Comparison of ENCODE assay signal across 21 mouse cellular contexts in the genomic region with DNA sequence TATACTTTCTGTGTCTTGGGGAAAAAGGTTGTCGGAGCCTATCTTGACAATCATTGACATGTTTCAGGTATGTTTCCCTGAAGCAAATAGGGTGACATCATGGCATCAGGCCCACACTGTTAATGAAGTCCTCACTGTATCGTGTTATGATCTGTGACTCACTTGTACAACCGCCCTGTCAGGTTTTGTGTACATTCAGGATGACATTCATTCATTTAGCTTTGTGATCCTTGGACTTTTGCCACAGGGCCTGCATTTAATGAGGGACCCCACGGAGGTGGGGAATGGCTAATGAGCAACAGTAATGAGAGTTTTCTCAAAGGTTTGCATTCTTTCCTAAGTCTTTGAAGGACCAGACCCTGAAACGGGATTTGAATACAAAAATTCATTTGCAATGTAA. TPM values are rescaled to one million over a fixed set of nuclear protein-coding genes. Genes with fewer than 3 reads are reported as not detected.
DNase-seq lines count a peak whose midpoint lies in the region; ATAC-seq and TF ChIP-seq lines count a peak whose summit lies in the region.
"Had no signal": no experiment of that assay in that cellular context is flagged by ENCODE, and none has a peak within 500 bp of the region (broad histone marks: within the 10 kb centered on the region; RNA-seq: fewer than 3 reads in every experiment).

No protein-coding gene starts in this region.

- 44% methylated on average over 5 of the region's 5 CpGs for WGBS in hindbrain, embryonic 16.5 days
- WGBS in hindbrain, embryonic 12.5 days: 56% methylated on average over 5 of the region's 5 CpGs
- 35% methylated on average over 5 of the region's 5 CpGs for WGBS in forebrain, embryonic 14.5 days
- 36% methylated on average over 5 of the region's 5 CpGs for WGBS in midbrain, embryonic 16.5 days

- no peak overlapping the region for H3K9ac ChIP-seq in hindbrain, embryonic 16.5 days (ENCODE audit: low read depth, low read length)
- no peak overlapping the region for H3K9ac ChIP-seq in hindbrain, embryonic 12.5 days
- no peak overlapping the region for H3K9ac ChIP-seq in forebrain, embryonic 14.5 days (ENCODE audit: low read length)
- H3K9ac ChIP-seq in midbrain, embryonic 16.5 days (ENCODE audit: low read depth, low read length): no peak overlapping the region
- H3K9ac ChIP-seq: heart, embryonic 15.5 days; liver, embryonic 15.5 days had no signal

- no peak overlapping the region for H3K4me2 ChIP-seq in hindbrain, embryonic 16.5 days (ENCODE audit: low read length)
- no peak overlapping the region for H3K4me2 ChIP-seq in hindbrain, embryonic 12.5 days (replicated peaks)
- H3K4me2 ChIP-seq in forebrain, embryonic 14.5 days (ENCODE audit: low read length): no peak overlapping the region
- H3K4me2 ChIP-seq in midbrain, embryonic 16.5 days (ENCODE audit: low read length): no peak overlapping the region
- H3K4me2 ChIP-seq: heart, embryonic 15.5 days; liver, embryonic 15.5 days had no signal

- H3K9me3 ChIP-seq in hindbrain, embryonic 16.5 days (ENCODE audit: control insufficient read depth, low read length): no peaks in the 10 kb centered on the region
- no peaks in the 10 kb centered on the region for H3K9me3 ChIP-seq in hindbrain, embryonic 12.5 days (replicated peaks)
- H3K9me3 ChIP-seq in forebrain, embryonic 14.5 days (replicated peaks; ENCODE audit: control insufficient read depth, low read length): no peaks in the 10 kb centered on the region
- no peaks in the 10 kb centered on the region for H3K9me3 ChIP-seq in midbrain, embryonic 16.5 days (replicated peaks; ENCODE audit: control insufficient read depth, low read length, poor library complexity, severe bottlenecking)
- H3K9me3 ChIP-seq: heart, embryonic 15.5 days; hindbrain, embryonic 10.5 days; limb, embryonic 10.5 days; liver, embryonic 15.5 days had no signal

- DNase-seq in Muller cell, postnatal 12 days (ENCODE audit: inconsistent ontology term): peak; percentile 84
- peak; percentile 86 for DNase-seq in forebrain, embryonic 14.5 days (ENCODE audit: low spot score)
- DNase-seq in frontal cortex, postnatal 36 days (ENCODE audit: low spot score in 2 of 2): no peak
- DNase-seq in gastrocnemius, adult 2 months: no peak
- no peak for DNase-seq in spleen, postnatal 4 days (ENCODE audit: low spot score in 2 of 2)
- DNase-seq: B cell, adult 2 months; cerebellum, adult 18-20 months; right cerebral cortex, adult 18-20 months; thymus, postnatal 4 days had no signal

- ATAC-seq in hindbrain, embryonic 16.5 days: 0 out of 2 replicates have a peak, but pooled peaks have one; percentile 42
- no peak for ATAC-seq in hindbrain, embryonic 12.5 days (ENCODE audit: low FRiP score)
- peak; percentile 86 for ATAC-seq in forebrain, embryonic 14.5 days
- peak; percentile 61; the same call in 1 of the 2 replicates for ATAC-seq in midbrain, embryonic 16.5 days

- H3K27ac ChIP-seq in hindbrain, embryonic 16.5 days (ENCODE audit: low read depth, low read length): no peak overlapping the region
- H3K27ac ChIP-seq in hindbrain, embryonic 12.5 days: no peak overlapping the region
- no peak overlapping the region; the same call in 1 of the 2 replicates for H3K27ac ChIP-seq in forebrain, embryonic 14.5 days (ENCODE audit: low read depth, low read length)
- H3K27ac ChIP-seq in midbrain, embryonic 16.5 days (ENCODE audit: low read length): no peak overlapping the region
- no peak overlapping the region for H3K27ac ChIP-seq in gastrocnemius, adult 2 months
- H3K27ac ChIP-seq: heart, embryonic 15.5 days; hindbrain, embryonic 10.5 days; limb, embryonic 10.5 days; liver, embryonic 15.5 days had no signal

- intact Hi-C loops in gastrocnemius, adult 2 months (cut with DNase I): no loop called here

- no peak overlapping the region for H3K4me3 ChIP-seq in hindbrain, embryonic 16.5 days (ENCODE audit: low read length)
- no peak overlapping the region for H3K4me3 ChIP-seq in hindbrain, embryonic 12.5 days
- no peak overlapping the region for H3K4me3 ChIP-seq in forebrain, embryonic 14.5 days (ENCODE audit: low read depth, low read length)
- no peak overlapping the region for H3K4me3 ChIP-seq in midbrain, embryonic 16.5 days (ENCODE audit: low read depth, low read length)
- H3K4me3 ChIP-seq in gastrocnemius, adult 2 months: no peak overlapping the region
- H3K4me3 ChIP-seq: heart, embryonic 15.5 days; hindbrain, embryonic 10.5 days; limb, embryonic 10.5 days; liver, embryonic 15.5 days had no signal

- no peak for TF ChIP-seq CTCF in gastrocnemius, adult 2 months (IDR thresholded peaks at IDR 0.05)

- H3K27me3 ChIP-seq in hindbrain, embryonic 16.5 days (replicated peaks; ENCODE audit: control insufficient read depth, insufficient read depth, low read length): no peaks in the 10 kb centered on the region
- H3K27me3 ChIP-seq in hindbrain, embryonic 12.5 days: no peaks in the 10 kb centered on the region
- H3K27me3 ChIP-seq in forebrain, embryonic 14.5 days (replicated peaks; ENCODE audit: control insufficient read depth, insufficient read depth, low read length): no peaks in the 10 kb centered on the region
- no peaks in the 10 kb centered on the region for H3K27me3 ChIP-seq in midbrain, embryonic 16.5 days (ENCODE audit: control insufficient read depth, insufficient read depth, low read depth, low read length)
- H3K27me3 ChIP-seq: heart, embryonic 15.5 days; liver, embryonic 15.5 days had no signal

- no peaks in the 10 kb centered on the region for H3K4me1 ChIP-seq in hindbrain, embryonic 16.5 days (ENCODE audit: control insufficient read depth, insufficient read depth, low read depth, low read length)
- no peaks in the 10 kb centered on the region for H3K4me1 ChIP-seq in hindbrain, embryonic 12.5 days
- no peaks in the 10 kb centered on the region; the same call in 1 of the 2 replicates for H3K4me1 ChIP-seq in forebrain, embryonic 14.5 days (ENCODE audit: control insufficient read depth, insufficient read depth, low read length)
- H3K4me1 ChIP-seq in midbrain, embryonic 16.5 days (ENCODE audit: control insufficient read depth, insufficient read depth, low read length): 0 out of 2 replicates have a peak, but pooled peaks cover under 1% of the 10 kb centered on the region
- H3K4me1 ChIP-seq: heart, embryonic 15.5 days; limb, embryonic 10.5 days had no signal

- no peaks in the 10 kb centered on the region for H3K36me3 ChIP-seq in hindbrain, embryonic 16.5 days (ENCODE audit: control insufficient read depth, insufficient read depth, low read length)
- no peaks in the 10 kb centered on the region for H3K36me3 ChIP-seq in hindbrain, embryonic 12.5 days
- H3K36me3 ChIP-seq in forebrain, embryonic 14.5 days (ENCODE audit: control insufficient read depth, insufficient read depth, low read length): no peaks in the 10 kb centered on the region
- no peaks in the 10 kb centered on the region for H3K36me3 ChIP-seq in midbrain, embryonic 16.5 days (ENCODE audit: control insufficient read depth, insufficient read depth, low read length)
- H3K36me3 ChIP-seq: heart, embryonic 15.5 days; hindbrain, embryonic 10.5 days; limb, embryonic 10.5 days had no signal

RNA-seq across cellular contexts. Expression of a gene that starts 7.8 kb away (rescaled TPM):
- not detected in 2 replicates for polyA plus RNA-seq in hindbrain, embryonic 16.5 days (2015; fragmentation: Nextera tagmentation; extraction: Ambion mirVana)
- polyA plus RNA-seq in hindbrain, embryonic 12.5 days (2016; fragmentation: Nextera tagmentation; extraction: Ambion mirVana): 0.35 TPM in 1 of 2 replicates, not detected in the other
- not detected in 2 replicates for polyA plus RNA-seq in forebrain, embryonic 14.5 days (2014; fragmentation: Nextera tagmentation; extraction: Ambion mirVana)
- 0.24 TPM in 1 of 2 replicates, not detected in the other for polyA plus RNA-seq in midbrain, embryonic 16.5 days (2015; fragmentation: Nextera tagmentation; extraction: Ambion mirVana)
- total RNA-seq in gastrocnemius, adult 2 months (2021): not detected
- total RNA-seq: common myeloid progenitor, adult 5-6 weeks; layer of hippocampus, adult 18-20 months had no signal
- polyA plus RNA-seq: gonadal fat pad, adult 2 months; heart, embryonic 15.5 days; hindbrain, embryonic 10.5 days; kidney, embryonic 14.5 days; limb, embryonic 10.5 days; neural tube, embryonic 11.5 days had no signal

RNA-seq across cellular contexts. Expression of a gene that starts 23.6 kb away (rescaled TPM):
- 5.7 TPM in 2 replicates for polyA plus RNA-seq in hindbrain, embryonic 16.5 days (2015; fragmentation: Nextera tagmentation; extraction: Ambion mirVana)
- polyA plus RNA-seq in hindbrain, embryonic 12.5 days (2016; fragmentation: Nextera tagmentation; extraction: Ambion mirVana): 3.9 and 4.4 TPM in 2 replicates
- polyA plus RNA-seq in forebrain, embryonic 14.5 days (2014; fragmentation: Nextera tagmentation; extraction: Ambion mirVana): 1.7 and 2.3 TPM in 2 replicates
- 5.3 and 5.4 TPM in 2 replicates for polyA plus RNA-seq in midbrain, embryonic 16.5 days (2015; fragmentation: Nextera tagmentation; extraction: Ambion mirVana)
- total RNA-seq in gastrocnemius, adult 2 months (2021): 1 to 10 TPM; 4.3 to 6.4 TPM

RNA-seq across cellular contexts. Expression of a gene that starts 34.7 kb away (rescaled TPM):
- polyA plus RNA-seq in hindbrain, embryonic 16.5 days (2015; fragmentation: Nextera tagmentation; extraction: Ambion mirVana): 0.43 TPM in 1 of 2 replicates, not detected in the other
- polyA plus RNA-seq in hindbrain, embryonic 12.5 days (2016; fragmentation: Nextera tagmentation; extraction: Ambion mirVana): not detected in 2 replicates
- not detected in 2 replicates for polyA plus RNA-seq in forebrain, embryonic 14.5 days (2014; fragmentation: Nextera tagmentation; extraction: Ambion mirVana)
- polyA plus RNA-seq in midbrain, embryonic 16.5 days (2015; fragmentation: Nextera tagmentation; extraction: Ambion mirVana): not detected in 2 replicates
- not detected for total RNA-seq in gastrocnemius, adult 2 months (2021)
- total RNA-seq: layer of hippocampus, adult 18-20 months had no signal
- polyA plus RNA-seq: hindbrain, embryonic 10.5 days; kidney, embryonic 14.5 days; limb, embryonic 10.5 days; neural tube, embryonic 11.5 days had no signal

RNA-seq across cellular contexts. Expression of a gene that starts 49.2 kb away (rescaled TPM):
- polyA plus RNA-seq in hindbrain, embryonic 16.5 days (2015; fragmentation: Nextera tagmentation; extraction: Ambion mirVana): 4.9 and 5.2 TPM in 2 replicates
- 1.9 TPM in 2 replicates for polyA plus RNA-seq in hindbrain, embryonic 12.5 days (2016; fragmentation: Nextera tagmentation; extraction: Ambion mirVana)
- polyA plus RNA-seq in forebrain, embryonic 14.5 days (2014; fragmentation: Nextera tagmentation; extraction: Ambion mirVana): 2.9 and 4.7 TPM in 2 replicates
- 5.1 and 5.6 TPM in 2 replicates for polyA plus RNA-seq in midbrain, embryonic 16.5 days (2015; fragmentation: Nextera tagmentation; extraction: Ambion mirVana)
- total RNA-seq in gastrocnemius, adult 2 months (2021): under 1 TPM; 0.13 to 0.73 TPM

Comparison
In these comparisons a context has a peak if more than half of its experiments do, and no peak if none do; other contexts are left out.
1. DNase-seq: peak in Muller cell, postnatal 12 days (single experiment) and forebrain, embryonic 14.5 days (single experiment); none in frontal cortex, postnatal 36 days (0 of 2), gastrocnemius, adult 2 months (single experiment) and spleen, postnatal 4 days (0 of 2).